Mouse (Mus musculus) stomach, embryonic 14.5 days (tissue): ENCODE measurements around the gene Bnc2. TPM values are rescaled to one million over a fixed set of nuclear protein-coding genes. Genes with fewer than 3 reads are reported as not detected.

Experiments used
- ATAC-seq: fragments of 200-750 bp; cut with Nextera tagmentation; 2 replicates; pipeline ENCODE4 v1.8.0; 2017; ENCODE audit warnings: low read depth, moderate TSS enrichment; ENCODE audit not compliant: insufficient number of reproducible peaks, insufficient read depth, low FRiP score
- H3K27ac ChIP-seq: fragments of 300-500 bp; sonication (generic); 2 replicates; pipeline ENCODE4 v1.5.1; 2014; ENCODE audit warnings: mild to moderate bottlenecking, low read length, moderate library complexity, mixed read lengths
- H3K27me3 ChIP-seq: fragments of 300-500 bp; sonication (generic); 2 replicates; pipeline ENCODE4 v1.6.1; 2014; ENCODE audit warnings: low read length, control low read depth, mixed read lengths; ENCODE audit not compliant: control insufficient read depth, insufficient read depth
- H3K36me3 ChIP-seq: fragments of 300-500 bp; sonication (generic); 2 replicates; pipeline ENCODE4 v1.6.1; 2014; ENCODE audit warnings: mild to moderate bottlenecking, control low read depth, low read length, moderate library complexity, mixed read lengths; ENCODE audit not compliant: control insufficient read depth, insufficient read depth
- H3K4me1 ChIP-seq: fragments of 300-500 bp; sonication (generic); 2 replicates; pipeline ENCODE4 v1.6.1; 2014; ENCODE audit warnings: low read length, control low read depth, mixed read lengths; ENCODE audit not compliant: control insufficient read depth, insufficient read depth
- H3K4me2 ChIP-seq: fragments of 300-500 bp; sonication (generic); replicated peaks from 2 replicates; pipeline ENCODE4 v1.6.1; 2014; ENCODE audit warnings: low read depth, low read length, control low read depth
- H3K4me3 ChIP-seq: fragments of 300-500 bp; sonication (generic); 2 replicates; pipeline ENCODE4 v1.5.1; 2014; ENCODE audit warnings: low read depth, low read length, control low read depth
- H3K9ac ChIP-seq: fragments of 300-500 bp; sonication (generic); replicated peaks from 2 replicates; pipeline ENCODE4 v1.6.1; 2014; ENCODE audit warnings: low read depth, mild to moderate bottlenecking, control low read depth, low read length, moderate library complexity, mixed read lengths
- H3K9me3 ChIP-seq: fragments of 300-500 bp; sonication (generic); 2 replicates; pipeline ENCODE4 v1.6.1; 2016; ENCODE audit warnings: low read depth, low read length, control low read depth; ENCODE audit not compliant: control insufficient read depth
- WGBS: fragments of 180-500 bp; shearing (Covaris S2); extraction: QIAGEN DNeasy Blood & Tissue Kit; methylation state at CpG from one replicate; pipeline ENCODE4 v1.1.7; 2014; 5-methylcytosine and 5-hydroxymethylcytosine counted together
- polyA plus RNA-seq: library from polyadenylated mRNA; unstranded; fragments of >200 nt; fragmentation: Nextera tagmentation; extraction: Ambion mirVana; gene quantifications from 2 replicates; pipeline ENCODE4 v1.2.1, GENCODE M21; 2014

The Bnc2 gene
- polyA plus RNA-seq, 1 experiment from 2014 or later: 35.7 TPM

GRCm38 (mm10) chr4:84621785-84622184 is 53.3 kb downstream of the Bnc2 start:
- Histone ChIP-seq H3K4me1 (no peaks in the 10 kb centered on the region), H3K4me2 (no peak overlapping the region), H3K9me3 (no peaks in the 10 kb centered on the region), H3K9ac (no peak overlapping the region), H3K4me3 (no peak overlapping the region), H3K36me3 (no peaks in the 10 kb centered on the region), H3K27ac (no peak overlapping the region), H3K27me3 (no peaks in the 10 kb centered on the region)
- 90% methylated on average over 3 of the region's 3 CpGs for WGBS
- no peak for ATAC-seq

- 61% methylated on average over 4 of the region's 4 CpGs for WGBS
- Histone ChIP-seq H3K9me3 (no peaks in the 10 kb centered on the region), H3K4me2 (no peak overlapping the region), H3K9ac (no peak overlapping the region), H3K27me3 (no peaks in the 10 kb centered on the region), H3K36me3 (no peaks in the 10 kb centered on the region), H3K4me3 (no peak overlapping the region), H3K4me1 (no peaks in the 10 kb centered on the region), H3K27ac (no peak overlapping the region)
- ATAC-seq: no peak
These were observed 65.2 kb downstream of the Bnc2 start for GRCm38 (mm10) chr4:84609861-84610260.

GRCm38 (mm10) chr4:84604461-84604860 is 70.6 kb downstream of the Bnc2 start:
- ATAC-seq: no peak
- 56% methylated on average over 1 of the region's 1 CpGs for WGBS
- H3K4me3 ChIP-seq: no peak overlapping the region
- H3K4me1 ChIP-seq: no peaks in the 10 kb centered on the region
- H3K27me3 ChIP-seq: no peaks in the 10 kb centered on the region
- H3K9ac ChIP-seq: no peak overlapping the region
- H3K9me3 ChIP-seq: no peaks in the 10 kb centered on the region
- H3K27ac ChIP-seq: no peak overlapping the region
- H3K4me2 ChIP-seq: no peak overlapping the region
- no peaks in the 10 kb centered on the region for H3K36me3 ChIP-seq

- Histone ChIP-seq H3K27ac (no peak overlapping the region), H3K4me1 (peaks cover 13% of the 10 kb centered on the region), H3K27me3 (no peaks in the 10 kb centered on the region), H3K9me3 (no peaks in the 10 kb centered on the region), H3K36me3 (no peaks in the 10 kb centered on the region), H3K4me3 (no peak overlapping the region), H3K4me2 (no peak overlapping the region), H3K9ac (no peak overlapping the region)
- WGBS: 33% methylated on average over 6 of the region's 6 CpGs
- ATAC-seq: no peak
These were observed 94.7 kb downstream of the Bnc2 start for GRCm38 (mm10) chr4:84580260-84580952.

- H3K9ac ChIP-seq: no peak overlapping the region
- H3K9me3 ChIP-seq: no peaks in the 10 kb centered on the region
- H3K4me1 ChIP-seq: peaks cover 13% of the 10 kb centered on the region
- no peaks in the 10 kb centered on the region for H3K36me3 ChIP-seq
- no peak for ATAC-seq
- no peak overlapping the region for H3K4me3 ChIP-seq
- H3K27ac ChIP-seq: no peak overlapping the region
- H3K4me2 ChIP-seq: no peak overlapping the region
- WGBS: 55% methylated on average over 1 of the region's 1 CpGs
- H3K27me3 ChIP-seq: no peaks in the 10 kb centered on the region
These were observed 96.8 kb downstream of the Bnc2 start for GRCm38 (mm10) chr4:84578296-84578695.

- Histone ChIP-seq H3K27me3 (no peaks in the 10 kb centered on the region), H3K4me2 (no peak overlapping the region), H3K9ac (no peak overlapping the region), H3K4me3 (no peak overlapping the region), H3K9me3 (no peaks in the 10 kb centered on the region), H3K27ac (no peak overlapping the region), H3K36me3 (no peaks in the 10 kb centered on the region), H3K4me1 (no peaks in the 10 kb centered on the region)
- no peak; the same call in 1 of the 2 replicates for ATAC-seq
- WGBS: 26% methylated on average over 8 of the region's 8 CpGs
These were observed 109.0 kb downstream of the Bnc2 start for GRCm38 (mm10) chr4:84566123-84566522.

GRCm38 (mm10) chr4:84545204-84545871 is 129.7 kb downstream of the Bnc2 start:
- WGBS: under 1% methylated on average over 60 of the region's 62 CpGs
- no peaks in the 10 kb centered on the region for H3K9me3 ChIP-seq
- peak overlapping the region; percentile 92 for H3K27ac ChIP-seq
- ATAC-seq: peak; percentile 86
- peak overlapping the region; percentile 84 for H3K9ac ChIP-seq
- no peaks in the 10 kb centered on the region for H3K27me3 ChIP-seq
- peak overlapping the region; percentile 74 for H3K4me2 ChIP-seq
- no peaks in the 10 kb centered on the region for H3K36me3 ChIP-seq
- peaks cover 9% of the 10 kb centered on the region; the same call in 1 of the 2 replicates for H3K4me1 ChIP-seq
- peak overlapping the region; percentile 55 for H3K4me3 ChIP-seq

- no peaks in the 10 kb centered on the region for H3K9me3 ChIP-seq
- ATAC-seq: no peak
- H3K4me1 ChIP-seq: peaks cover 9% of the 10 kb centered on the region; the same call in 1 of the 2 replicates
- peak overlapping the region; percentile 55 for H3K4me3 ChIP-seq
- H3K9ac ChIP-seq: peak overlapping the region; percentile 84; the same call in 1 of the 2 replicates
- no peaks in the 10 kb centered on the region for H3K27me3 ChIP-seq
- peak overlapping the region; percentile 74 for H3K4me2 ChIP-seq
- no peak overlapping the region for H3K27ac ChIP-seq
- no peaks in the 10 kb centered on the region for H3K36me3 ChIP-seq
- WGBS: 41% methylated on average over 2 of the region's 2 CpGs
These were observed 130.4 kb downstream of the Bnc2 start for GRCm38 (mm10) chr4:84544646-84545045.
